Mouse (Mus musculus) liver, adult 2 months (tissue): ENCODE measurements at regions not wholly inside any gene's neighbourhood (a gene's known extent, or its start where the extent isn't known, plus 50 kb on each side); places are given as distances from the start of the nearest gene placed in this dataset.

Experiments used
- CTCF ChIP-seq: fragments of 200-500 bp; IDR thresholded peaks from 2 replicates; pipeline ENCODE4 v1.5.1; 2011; ENCODE audit warnings: low read depth, low read length, control low read depth
- POLR2A ChIP-seq: fragments of 200-500 bp; IDR thresholded peaks from 2 replicates; pipeline ENCODE4 v1.6.1; 2011; ENCODE audit warnings: low read length, control low read depth; ENCODE audit not compliant: insufficient read depth; ENCODE audit errors: extremely low read depth

GRCm38 (mm10) chr7:68917876-68918200, 168.8 kb upstream of the Arrdc4 start:
- no peak for TF ChIP-seq POLR2A
- TF ChIP-seq CTCF = no peak
